Mouse (Mus musculus): ENCODE results near the gene Gm45785. TPM values are rescaled to one million over a fixed set of nuclear protein-coding genes. Genes with fewer than 3 reads are reported as not detected.

The Gm45785 gene
- polyA plus RNA-seq, 1 experiment from 2014 or later: not detected

- WGBS: 52% methylated on average over 5 of the region's 5 CpGs
Measured at GRCm38 (mm10) chr7:140821305-140821652, 34.9 kb downstream of the Gm45785 start.

GRCm38 (mm10) chr7:140820173-140820572, 36.0 kb downstream of the Gm45785 start:
- Histone ChIP-seq H3K27me3 (no peaks in the 10 kb centered on the region), H3K9me3 (no peaks in the 10 kb centered on the region), H3K27ac (no peak overlapping the region), H3K9ac (no peak overlapping the region), H3K4me1 (peaks cover 6% of the 10 kb centered on the region), H3K36me3 (no peaks in the 10 kb centered on the region), H3K4me2 (no peak overlapping the region), H3K4me3 (no peak overlapping the region)
- no peak for ATAC-seq (ENCODE audit: borderline replicate concordance, extremely low read depth, low FRiP score, low TSS enrichment)
- WGBS: 43% methylated on average over 4 of the region's 4 CpGs

More at GRCm38 (mm10) chr7:140821305-140821652, 34.9 kb downstream of the Gm45785 start:
- peak overlapping the region; percentile 40 for H3K4me3 ChIP-seq
- H3K36me3 ChIP-seq: no peaks in the 10 kb centered on the region
- no peak for ATAC-seq (ENCODE audit: borderline replicate concordance, extremely low read depth, low FRiP score, low TSS enrichment)
- H3K9me3 ChIP-seq: no peaks in the 10 kb centered on the region
- H3K27ac ChIP-seq: no peak overlapping the region
- no peak overlapping the region for H3K9ac ChIP-seq
- peaks cover 6% of the 10 kb centered on the region for H3K4me1 ChIP-seq
- peak overlapping the region; percentile 67 for H3K4me2 ChIP-seq
- H3K27me3 ChIP-seq: no peaks in the 10 kb centered on the region

DNA sequence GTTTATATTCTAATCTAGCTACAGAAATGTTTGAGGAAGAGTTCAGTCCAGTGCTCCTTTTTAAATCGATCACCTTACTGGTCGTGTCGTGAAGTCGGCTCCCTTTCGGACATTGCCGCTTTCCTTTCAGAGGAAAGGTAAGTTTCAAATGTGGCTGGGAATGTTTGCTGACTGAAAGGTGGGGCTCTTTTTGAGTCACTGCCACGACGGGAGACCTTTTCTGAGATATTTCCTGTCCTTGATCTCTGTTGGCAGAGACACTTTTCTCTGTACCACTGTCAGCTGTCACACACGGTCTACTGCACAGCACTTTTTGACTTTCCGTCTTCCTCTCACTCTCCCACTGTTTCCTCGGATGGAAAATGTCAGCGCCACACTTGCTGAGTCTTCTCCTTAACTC, 43.3 kb downstream of the Gm45785 start:
- H3K36me3 ChIP-seq: no peaks in the 10 kb centered on the region
- no peak for ATAC-seq (ENCODE audit: borderline replicate concordance, extremely low read depth, low FRiP score, low TSS enrichment)
- H3K4me1 ChIP-seq: no peaks in the 10 kb centered on the region
- WGBS: 82% methylated on average over 12 of the region's 12 CpGs
- H3K4me3 ChIP-seq: no peak overlapping the region
- no peak overlapping the region for H3K4me2 ChIP-seq
- H3K9ac ChIP-seq: no peak overlapping the region
- H3K27me3 ChIP-seq: no peaks in the 10 kb centered on the region
- H3K27ac ChIP-seq: no peak overlapping the region
- no peaks in the 10 kb centered on the region for H3K9me3 ChIP-seq

GRCm38 (mm10) chr7:140811714-140812113, 44.4 kb downstream of the Gm45785 start:
- no peaks in the 10 kb centered on the region for H3K36me3 ChIP-seq
- no peaks in the 10 kb centered on the region for H3K27me3 ChIP-seq
- H3K4me2 ChIP-seq: no peak overlapping the region
- H3K4me3 ChIP-seq: no peak overlapping the region
- H3K27ac ChIP-seq: no peak overlapping the region
- no peaks in the 10 kb centered on the region for H3K9me3 ChIP-seq
- no peak overlapping the region for H3K9ac ChIP-seq
- H3K4me1 ChIP-seq: no peaks in the 10 kb centered on the region
- WGBS: 78% methylated on average over 13 of the region's 13 CpGs
- ATAC-seq (ENCODE audit: borderline replicate concordance, extremely low read depth, low FRiP score, low TSS enrichment): no peak

GRCm38 (mm10) chr7:140810496-140810895, 45.6 kb downstream of the Gm45785 start:
- no peaks in the 10 kb centered on the region for H3K9me3 ChIP-seq
- H3K27me3 ChIP-seq: no peaks in the 10 kb centered on the region
- ATAC-seq (ENCODE audit: borderline replicate concordance, extremely low read depth, low FRiP score, low TSS enrichment): no peak
- no peak overlapping the region for H3K4me3 ChIP-seq
- no peaks in the 10 kb centered on the region for H3K4me1 ChIP-seq
- WGBS: 88% methylated on average over 6 of the region's 6 CpGs
- no peak overlapping the region for H3K4me2 ChIP-seq
- H3K9ac ChIP-seq: no peak overlapping the region
- no peaks in the 10 kb centered on the region for H3K36me3 ChIP-seq
- no peak overlapping the region for H3K27ac ChIP-seq

GRCm38 (mm10) chr7:140805704-140806103, 50.4 kb downstream of the Gm45785 start:
- H3K36me3 ChIP-seq: no peaks in the 10 kb centered on the region
- H3K9me3 ChIP-seq: no peaks in the 10 kb centered on the region
- no peak for ATAC-seq (ENCODE audit: borderline replicate concordance, extremely low read depth, low FRiP score, low TSS enrichment)
- H3K9ac ChIP-seq: no peak overlapping the region
- H3K4me2 ChIP-seq: no peak overlapping the region
- WGBS: 17% methylated on average over 1 of the region's 1 CpGs
- H3K27me3 ChIP-seq: no peaks in the 10 kb centered on the region
- no peak overlapping the region for H3K27ac ChIP-seq
- no peak overlapping the region for H3K4me3 ChIP-seq
- no peaks in the 10 kb centered on the region for H3K4me1 ChIP-seq

DNA sequence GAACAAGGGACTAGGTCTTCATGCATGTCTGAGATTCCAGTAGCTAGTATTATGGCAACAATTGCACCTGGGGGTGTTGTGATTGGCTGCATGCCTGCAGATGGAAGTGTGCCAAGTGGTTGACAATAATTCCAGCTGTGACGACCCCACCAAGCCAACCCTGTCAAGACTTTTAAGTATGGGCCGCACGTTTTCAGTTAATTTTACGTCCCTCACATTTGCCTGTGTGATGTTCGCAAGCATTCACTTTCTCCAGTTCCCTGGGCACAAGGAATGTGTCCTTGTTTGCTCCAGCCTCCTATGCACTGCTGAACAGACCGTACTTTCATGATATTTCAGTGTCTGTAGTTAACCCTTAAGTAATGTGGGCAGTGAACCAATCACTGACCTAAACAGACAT, 53.5 kb downstream of the Gm45785 start:
- no peak for ATAC-seq (ENCODE audit: borderline replicate concordance, extremely low read depth, low FRiP score, low TSS enrichment)
- H3K4me1 ChIP-seq: no peaks in the 10 kb centered on the region
- H3K9ac ChIP-seq: no peak overlapping the region
- no peaks in the 10 kb centered on the region for H3K36me3 ChIP-seq
- no peak overlapping the region for H3K4me3 ChIP-seq
- no peaks in the 10 kb centered on the region for H3K27me3 ChIP-seq
- no peak overlapping the region for H3K27ac ChIP-seq
- H3K9me3 ChIP-seq: no peaks in the 10 kb centered on the region
- H3K4me2 ChIP-seq: no peak overlapping the region
- WGBS: 62% methylated on average over 6 of the region's 6 CpGs

GRCm38 (mm10) chr7:140798212-140798611, 57.9 kb downstream of the Gm45785 start:
- no peak overlapping the region for H3K9ac ChIP-seq
- no peaks in the 10 kb centered on the region for H3K4me1 ChIP-seq
- no peak overlapping the region for H3K4me3 ChIP-seq
- WGBS: 64% methylated on average over 2 of the region's 2 CpGs
- ATAC-seq (ENCODE audit: borderline replicate concordance, extremely low read depth, low FRiP score, low TSS enrichment): 0 out of 2 replicates have a peak, but pooled peaks have one; percentile 14
- no peaks in the 10 kb centered on the region for H3K36me3 ChIP-seq
- H3K4me2 ChIP-seq: no peak overlapping the region
- H3K27me3 ChIP-seq: no peaks in the 10 kb centered on the region
- no peaks in the 10 kb centered on the region for H3K9me3 ChIP-seq
- no peak overlapping the region for H3K27ac ChIP-seq

GRCm38 (mm10) chr7:140797619-140798018, 58.5 kb downstream of the Gm45785 start:
- Histone ChIP-seq H3K4me2 (no peak overlapping the region), H3K27me3 (no peaks in the 10 kb centered on the region), H3K9me3 (no peaks in the 10 kb centered on the region), H3K4me1 (no peaks in the 10 kb centered on the region), H3K4me3 (no peak overlapping the region), H3K9ac (no peak overlapping the region), H3K36me3 (no peaks in the 10 kb centered on the region), H3K27ac (no peak overlapping the region)
- 82% methylated on average over 3 of the region's 3 CpGs for WGBS
- 0 out of 2 replicates have a peak, but pooled peaks have one; percentile 39 for ATAC-seq (ENCODE audit: borderline replicate concordance, extremely low read depth, low FRiP score, low TSS enrichment)

- H3K9me3 ChIP-seq: no peaks in the 10 kb centered on the region
- no peaks in the 10 kb centered on the region for H3K36me3 ChIP-seq
- no peak for ATAC-seq (ENCODE audit: borderline replicate concordance, extremely low read depth, low FRiP score, low TSS enrichment)
- no peak overlapping the region for H3K9ac ChIP-seq
- H3K27ac ChIP-seq: no peak overlapping the region
- no peak overlapping the region for H3K4me3 ChIP-seq
- 35% methylated on average over 4 of the region's 4 CpGs for WGBS
- no peaks in the 10 kb centered on the region for H3K27me3 ChIP-seq
- no peaks in the 10 kb centered on the region for H3K4me1 ChIP-seq
- no peak overlapping the region for H3K4me2 ChIP-seq
Measured at GRCm38 (mm10) chr7:140793541-140793940, 62.6 kb downstream of the Gm45785 start.

DNA sequence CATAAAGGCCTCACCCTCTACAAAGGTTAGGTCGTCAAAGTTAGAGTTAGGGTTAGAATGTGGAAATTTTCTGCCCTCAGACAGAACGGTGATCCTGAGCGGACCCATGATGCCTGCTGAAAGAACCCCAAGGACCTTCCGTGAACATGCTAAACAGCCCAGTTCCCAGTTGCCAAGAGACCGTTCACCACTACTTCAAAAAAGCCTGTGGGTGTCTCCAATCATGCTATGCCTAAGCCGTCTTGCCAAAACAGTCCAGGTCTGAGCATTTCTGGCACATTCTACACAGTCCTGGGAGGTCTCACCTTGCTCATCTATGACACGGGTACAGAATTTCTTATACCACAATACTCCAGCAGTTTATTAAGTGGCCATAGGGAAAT, 68.1 kb downstream of the Gm45785 start:
- Histone ChIP-seq H3K27me3 (no peaks in the 10 kb centered on the region), H3K9ac (no peak overlapping the region), H3K4me3 (no peak overlapping the region), H3K4me1 (no peaks in the 10 kb centered on the region), H3K9me3 (no peaks in the 10 kb centered on the region), H3K4me2 (no peak overlapping the region), H3K36me3 (no peaks in the 10 kb centered on the region), H3K27ac (no peak overlapping the region)
- WGBS: 84% methylated on average over 7 of the region's 7 CpGs
- ATAC-seq (ENCODE audit: borderline replicate concordance, extremely low read depth, low FRiP score, low TSS enrichment): no peak

DNA sequence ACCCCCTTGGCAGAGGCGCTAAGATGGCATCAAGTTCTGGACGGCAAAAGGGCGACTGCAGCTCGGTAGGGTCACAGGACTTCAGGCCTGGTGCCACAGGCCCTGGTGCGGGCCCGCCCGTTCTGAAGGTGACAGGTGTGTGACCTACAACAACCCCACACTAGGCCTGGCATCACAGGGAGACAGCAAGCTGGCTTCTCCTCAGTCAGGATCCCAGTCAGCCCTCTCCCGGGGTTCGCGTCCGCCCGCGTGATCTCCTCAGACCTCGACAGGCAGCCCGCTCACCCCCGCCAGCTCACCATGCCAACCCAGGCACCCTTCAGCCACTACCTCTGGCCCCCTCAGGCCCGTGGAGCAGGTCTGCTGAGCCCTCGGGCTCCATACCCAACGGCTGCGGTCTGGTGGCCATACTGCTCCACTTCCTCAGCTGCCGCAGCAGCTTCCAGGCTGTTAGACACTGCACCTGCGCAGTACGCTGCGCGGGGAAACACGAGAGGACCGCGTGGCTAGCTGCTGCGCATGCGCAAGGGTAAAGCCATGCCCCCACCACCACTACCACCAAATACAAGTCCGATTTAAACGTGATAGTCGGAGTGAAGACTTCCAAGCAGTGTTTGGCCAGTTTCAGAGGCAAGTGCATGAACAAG, 68.6 kb downstream of the Gm45785 start, which contains the start of gene Syce1:
Syce1 (minus strand) TSS at position 447 of the 647 bp plus-strand sequence.
- no peak within 1 kb of the TSS for H3K4me3 ChIP-seq
- ATAC-seq (ENCODE audit: borderline replicate concordance, extremely low read depth, low FRiP score, low TSS enrichment): no peak
- H3K36me3 ChIP-seq: no peaks in the 10 kb centered on the region
- no peaks in the 10 kb centered on the region for H3K27me3 ChIP-seq
- H3K9ac ChIP-seq: no peak within 1 kb of the TSS
- H3K9me3 ChIP-seq: no peaks in the 10 kb centered on the region
- 75% methylated on average over 33 of the region's 33 CpGs for WGBS
- H3K27ac ChIP-seq: no peak within 1 kb of the TSS
- no peak within 1 kb of the TSS for H3K4me2 ChIP-seq
- H3K4me1 ChIP-seq: no peaks in the 10 kb centered on the region

DNA sequence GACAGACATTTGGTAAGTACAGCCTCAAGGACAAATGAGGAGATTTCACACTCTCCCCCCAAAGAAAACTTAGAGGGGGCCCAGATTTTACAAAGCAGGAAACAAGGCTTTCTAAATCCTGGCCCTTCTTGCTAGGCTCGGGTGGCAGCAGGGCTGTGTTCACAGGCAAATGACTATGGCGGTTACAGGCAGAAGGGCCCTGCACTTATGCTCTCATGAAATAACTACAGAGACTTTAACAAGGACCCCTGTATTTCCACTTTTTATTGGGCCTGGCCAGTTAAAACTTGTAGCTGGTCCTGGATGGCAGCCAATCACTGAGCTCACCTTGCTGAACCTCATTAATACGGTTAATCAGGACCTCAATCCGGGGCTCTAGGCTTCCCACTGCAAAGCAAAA, 75.6 kb downstream of the Gm45785 start:
- H3K27ac ChIP-seq: no peak overlapping the region
- H3K27me3 ChIP-seq: no peaks in the 10 kb centered on the region
- H3K36me3 ChIP-seq: no peaks in the 10 kb centered on the region
- no peak overlapping the region for H3K9ac ChIP-seq
- H3K4me3 ChIP-seq: no peak overlapping the region
- ATAC-seq (ENCODE audit: borderline replicate concordance, extremely low read depth, low FRiP score, low TSS enrichment): no peak
- no peak overlapping the region for H3K4me2 ChIP-seq
- no peaks in the 10 kb centered on the region for H3K4me1 ChIP-seq
- 74% methylated on average over 4 of the region's 4 CpGs for WGBS
- no peaks in the 10 kb centered on the region for H3K9me3 ChIP-seq

Data from lung, embryonic 15.5 days (tissue).